Mouse (Mus musculus): ENCODE results near the gene Ankrd22.
"Not testable (repeated sequence)": the region's sequence is repeated elsewhere in the genome, so short reads cannot be mapped to it uniquely, and the experiment has no call there.

Ankrd22 gene

DNA sequence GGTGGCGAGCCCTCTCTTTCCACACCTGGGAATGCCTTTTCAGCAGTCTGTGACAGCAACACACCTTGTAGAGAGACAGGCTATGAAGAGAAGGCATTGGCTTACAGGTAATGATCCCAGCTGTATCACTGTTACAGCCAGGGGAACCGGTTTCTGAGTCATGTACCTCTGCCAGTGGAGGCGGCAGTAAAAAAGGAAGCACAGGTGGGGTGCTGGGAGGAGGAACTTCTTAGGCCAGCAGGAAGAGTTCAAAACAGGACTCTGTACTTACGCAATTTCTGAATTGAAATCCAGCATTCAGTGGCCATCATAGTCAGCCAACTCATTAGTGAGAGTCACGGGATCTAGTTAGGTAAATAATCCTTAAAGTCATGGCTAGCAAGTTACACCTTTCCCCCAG lies at the start of gene Ankrd22:
Gene Ankrd22, minus strand, starts transcription at position 163 of the 400 bp plus-strand sequence.
- in situ Hi-C loops (cut with MboI, MseI): no loop called here

- in situ Hi-C loops (cut with MboI, MseI): no loop called here
Measured at GRCm38 (mm10) chr19:34214136-34214535, 48.3 kb upstream of the Ankrd22 start.

DNA sequence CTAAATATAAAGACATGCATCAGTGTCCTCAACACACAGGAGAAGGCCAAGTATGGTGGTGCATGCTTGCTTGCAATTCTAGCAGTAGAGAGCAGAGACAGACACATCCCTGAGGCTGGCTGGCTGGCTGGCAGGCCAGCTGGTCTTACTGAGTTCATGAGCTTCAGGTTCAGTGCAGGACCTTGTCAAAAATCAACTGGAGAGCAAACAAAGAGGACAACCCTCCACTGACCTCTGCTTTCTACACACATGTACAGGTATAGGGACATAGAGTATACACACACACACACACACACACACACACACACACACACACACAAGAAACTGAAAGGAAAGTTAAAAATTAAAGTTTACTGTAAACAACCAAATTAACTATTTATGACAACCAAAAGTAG lies 47.4 kb upstream of the Ankrd22 start:
- in situ Hi-C loops (cut with MboI, MseI): no loop called here

GRCm38 (mm10) chr19:34212489-34213250 lies 46.8 kb upstream of the Ankrd22 start:
- in situ Hi-C loops (cut with MboI, MseI): no loop called here

DNA sequence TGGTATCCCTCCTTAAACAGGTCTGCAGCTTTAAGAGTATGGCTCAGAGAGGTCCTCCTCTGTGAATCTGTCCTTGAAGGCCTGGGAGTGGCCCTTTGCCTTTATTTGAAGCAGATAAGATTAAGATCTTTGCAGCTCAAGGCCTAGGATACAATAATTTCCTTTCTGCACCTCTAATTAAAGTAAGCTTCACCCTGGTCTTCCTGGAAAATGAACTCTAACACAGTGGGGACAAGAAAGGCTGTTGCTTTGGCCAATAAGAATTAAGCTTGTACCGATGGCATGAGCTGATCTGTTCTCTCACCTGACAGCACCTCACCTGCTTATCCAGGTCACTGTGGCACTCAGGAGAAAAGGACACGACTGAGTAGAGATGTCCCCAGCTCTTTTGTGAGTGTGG lies 45.0 kb upstream of the Ankrd22 start:
- in situ Hi-C loops (cut with MboI, MseI): no loop called here

DNA sequence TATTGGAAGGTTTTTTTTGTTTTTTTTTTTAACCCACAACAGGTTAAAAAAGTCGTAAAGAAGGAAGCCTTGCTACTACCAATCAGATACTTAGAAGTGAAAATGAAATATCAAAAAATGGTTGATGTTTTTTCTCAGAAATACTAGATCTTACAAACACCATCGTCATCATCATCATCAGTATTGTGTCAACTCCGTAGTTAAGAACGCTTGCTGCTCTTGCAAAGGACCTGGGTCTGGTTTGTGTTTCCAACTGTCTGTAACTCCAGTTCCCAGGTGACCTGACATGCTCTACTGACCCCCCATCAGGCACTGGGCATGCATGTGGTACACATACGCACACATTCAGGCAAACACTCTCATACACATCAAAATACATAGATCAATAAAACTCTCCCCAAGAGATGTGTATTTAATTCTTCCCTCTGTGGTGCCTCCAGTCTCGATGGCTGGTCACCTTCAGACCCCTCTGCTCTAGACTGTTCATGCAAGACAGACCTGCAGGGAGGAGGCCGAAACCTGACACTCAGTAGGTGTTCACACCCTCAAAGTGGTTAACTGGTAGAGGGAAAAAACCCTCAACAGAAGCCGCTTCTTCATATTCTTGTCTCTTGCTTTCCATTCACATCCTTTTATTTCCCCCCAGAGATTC lies 44.2 kb upstream of the Ankrd22 start:
- in situ Hi-C loops (cut with MboI, MseI): no loop called here

- in situ Hi-C loops (cut with MboI, MseI): no loop called here
Measured at GRCm38 (mm10) chr19:34209031-34209430, 43.2 kb upstream of the Ankrd22 start.

GRCm38 (mm10) chr19:34206760-34207440 lies 41.0 kb upstream of the Ankrd22 start:
- in situ Hi-C loops (cut with MboI, MseI): no loop called here

DNA sequence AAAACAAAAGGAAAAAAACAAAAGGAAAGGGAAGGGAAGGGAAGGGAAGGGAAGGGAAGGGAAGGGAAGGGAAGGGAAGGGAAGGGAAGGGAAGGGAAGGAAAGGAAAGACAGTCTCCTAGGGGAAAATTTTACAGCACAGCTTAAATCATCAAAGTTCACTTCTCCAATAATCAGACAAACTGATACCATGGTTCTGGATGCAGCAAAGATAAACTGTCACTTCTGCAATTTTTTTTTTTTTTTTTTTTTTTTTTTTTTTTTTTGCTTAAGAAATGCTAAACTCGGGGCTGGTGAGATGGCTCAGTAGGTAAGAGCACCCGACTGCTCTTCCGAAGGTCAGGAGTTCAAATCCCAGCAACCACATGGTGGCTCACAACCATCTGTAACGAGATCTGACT lies 40.3 kb upstream of the Ankrd22 start:
- in situ Hi-C loops (cut with MboI, MseI): not testable (repeated sequence)

DNA sequence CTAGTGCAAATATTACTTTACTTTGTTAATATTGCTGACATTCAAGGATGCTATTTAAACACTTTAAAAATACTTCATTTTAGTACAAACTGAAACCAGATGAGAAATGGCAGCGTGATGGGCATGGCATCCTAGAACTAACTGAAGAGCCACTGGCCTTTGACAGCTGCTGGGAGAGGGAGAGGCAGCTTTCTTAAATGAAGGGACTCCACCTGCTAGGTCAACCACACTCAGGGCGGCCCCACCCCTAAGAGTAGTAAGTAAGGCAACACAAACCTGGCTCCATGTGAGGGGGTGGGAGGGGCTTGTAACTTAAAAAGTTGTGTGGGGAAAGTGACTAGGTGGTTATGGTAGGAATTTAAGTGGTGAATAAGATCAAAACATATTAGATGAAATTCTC lies 36.8 kb upstream of the Ankrd22 start:
- in situ Hi-C loops (cut with MboI, MseI): no loop called here

DNA sequence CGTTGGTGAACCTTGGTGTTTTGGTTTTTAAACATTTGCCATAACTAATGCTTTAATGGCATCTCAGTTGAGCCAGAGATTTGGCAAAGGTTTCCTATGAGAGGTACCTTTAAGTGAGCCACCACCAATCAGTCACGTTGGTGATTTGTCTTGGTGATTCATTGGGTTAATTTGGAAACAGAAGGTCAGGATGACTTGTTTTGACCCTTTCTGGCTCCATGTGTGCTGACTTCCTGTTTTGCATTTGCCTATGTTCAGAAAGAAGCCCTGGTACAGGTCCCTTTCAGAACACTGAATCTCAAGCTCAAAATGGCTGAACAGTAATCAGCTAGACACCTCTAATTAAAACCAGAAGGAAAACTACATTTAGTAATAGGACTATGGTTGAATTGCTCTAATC lies 33.6 kb upstream of the Ankrd22 start:
- in situ Hi-C loops (cut with MboI, MseI): no loop called here

DNA sequence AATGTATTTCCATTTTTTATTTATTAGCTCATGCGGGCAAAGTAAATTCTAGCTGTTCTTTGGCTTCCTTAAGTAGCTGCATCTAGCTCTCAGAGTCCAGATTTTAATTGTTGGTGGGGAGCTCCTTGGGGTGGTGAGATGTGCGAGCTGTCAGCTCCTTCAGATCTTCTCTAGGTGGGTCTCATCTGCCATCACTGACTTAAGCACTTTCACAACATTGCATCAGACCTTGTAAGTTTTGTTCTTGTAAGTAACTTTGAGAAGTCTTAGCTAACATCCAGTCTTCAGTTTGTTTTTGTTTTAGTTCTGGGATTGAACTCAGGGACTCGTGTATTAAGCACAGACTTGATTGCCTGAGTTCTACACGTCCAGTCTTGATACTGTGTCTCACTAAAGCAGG lies 33.0 kb upstream of the Ankrd22 start:
- in situ Hi-C loops (cut with MboI, MseI): no loop called here

- in situ Hi-C loops (cut with MboI, MseI): no loop called here
Measured at GRCm38 (mm10) chr19:34198066-34198465, 32.2 kb upstream of the Ankrd22 start.

DNA sequence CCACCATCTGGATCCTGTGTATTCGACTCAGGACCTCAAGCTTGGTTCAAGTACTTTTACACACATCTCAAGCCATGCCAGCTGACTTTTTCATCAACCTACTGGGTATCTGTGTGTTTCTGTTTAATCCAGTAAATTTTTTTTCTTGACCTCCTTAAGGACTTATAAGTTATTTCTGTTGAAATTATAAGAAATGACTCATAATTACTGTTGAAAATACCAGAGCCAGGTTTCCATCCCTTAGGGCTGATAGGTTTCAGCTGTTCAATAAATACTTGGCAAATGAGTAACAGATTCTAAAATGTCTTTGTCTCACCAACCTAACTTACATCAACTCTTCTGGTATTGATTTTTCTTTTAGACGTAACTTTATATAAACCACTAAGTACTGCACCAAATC lies 29.2 kb upstream of the Ankrd22 start:
- in situ Hi-C loops (cut with MboI, MseI): no loop called here

DNA sequence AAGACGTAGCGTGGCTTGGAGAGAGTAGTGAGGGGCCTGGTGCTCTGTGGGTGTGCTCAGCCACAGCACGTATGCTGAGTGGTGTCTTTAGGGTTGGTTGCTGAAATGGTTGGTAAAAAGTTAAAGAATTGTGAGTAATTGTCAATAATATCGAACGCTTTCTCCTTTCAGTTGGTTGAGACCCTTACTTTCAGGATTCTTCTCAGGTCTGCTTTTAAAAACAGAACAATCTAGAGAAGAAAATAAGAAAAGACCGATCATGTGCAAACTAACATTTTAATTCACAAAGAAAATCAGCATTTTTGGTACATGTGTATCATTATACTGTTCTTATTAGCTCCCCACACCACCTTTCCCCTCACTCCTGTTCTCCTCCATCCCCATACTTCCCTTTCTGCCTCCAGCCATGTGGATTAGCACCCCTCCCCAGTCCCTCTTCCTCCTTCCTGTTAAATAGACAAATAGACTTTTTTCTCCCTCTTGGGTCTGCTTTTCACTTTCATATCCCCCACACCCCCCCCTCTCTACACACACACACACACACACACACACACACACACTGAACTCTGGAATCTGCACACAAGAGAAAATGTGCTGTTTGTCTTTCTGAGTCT lies 28.4 kb upstream of the Ankrd22 start:
- in situ Hi-C loops (cut with MboI, MseI): no loop called here

DNA sequence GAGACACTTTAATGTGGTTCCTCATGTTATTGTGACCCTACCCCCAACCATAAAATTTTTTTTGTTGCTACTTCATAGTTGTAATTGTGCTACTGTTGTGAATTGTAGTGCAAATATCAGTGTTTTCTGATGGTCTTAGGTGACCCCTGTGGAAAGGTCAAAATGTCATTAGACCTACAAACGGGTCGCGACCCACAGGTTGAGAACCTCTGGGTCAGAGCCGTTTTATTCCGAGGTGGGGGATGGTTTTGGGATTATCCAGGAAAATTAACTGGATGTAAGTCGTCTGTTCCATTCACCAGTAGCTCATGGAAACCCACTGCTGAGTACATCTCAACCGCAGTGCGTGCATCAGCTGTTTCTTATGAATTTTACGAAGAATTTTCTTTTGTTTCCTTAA lies 27.8 kb upstream of the Ankrd22 start:
- in situ Hi-C loops (cut with MboI, MseI): no loop called here

DNA sequence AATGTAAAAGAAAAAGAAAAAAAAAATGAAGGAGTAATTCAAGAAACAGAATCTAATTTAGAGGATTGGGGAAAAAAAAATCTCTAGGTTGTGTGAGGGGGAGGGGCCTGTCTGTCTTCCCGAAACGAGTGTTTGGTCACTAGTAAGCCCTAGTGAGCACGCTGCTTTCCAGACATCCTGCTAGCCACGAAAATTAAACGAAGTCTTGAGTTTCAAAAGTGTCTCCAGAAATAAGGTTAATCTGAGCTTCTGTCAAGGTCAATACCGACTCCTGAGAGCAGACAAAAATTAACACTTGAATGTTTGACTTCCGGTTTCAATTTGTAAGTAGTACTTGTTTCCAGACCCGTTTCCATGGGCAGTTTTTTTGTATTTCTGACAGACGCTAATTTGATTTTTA lies 27.3 kb upstream of the Ankrd22 start:
- in situ Hi-C loops (cut with MboI, MseI): no loop called here

DNA sequence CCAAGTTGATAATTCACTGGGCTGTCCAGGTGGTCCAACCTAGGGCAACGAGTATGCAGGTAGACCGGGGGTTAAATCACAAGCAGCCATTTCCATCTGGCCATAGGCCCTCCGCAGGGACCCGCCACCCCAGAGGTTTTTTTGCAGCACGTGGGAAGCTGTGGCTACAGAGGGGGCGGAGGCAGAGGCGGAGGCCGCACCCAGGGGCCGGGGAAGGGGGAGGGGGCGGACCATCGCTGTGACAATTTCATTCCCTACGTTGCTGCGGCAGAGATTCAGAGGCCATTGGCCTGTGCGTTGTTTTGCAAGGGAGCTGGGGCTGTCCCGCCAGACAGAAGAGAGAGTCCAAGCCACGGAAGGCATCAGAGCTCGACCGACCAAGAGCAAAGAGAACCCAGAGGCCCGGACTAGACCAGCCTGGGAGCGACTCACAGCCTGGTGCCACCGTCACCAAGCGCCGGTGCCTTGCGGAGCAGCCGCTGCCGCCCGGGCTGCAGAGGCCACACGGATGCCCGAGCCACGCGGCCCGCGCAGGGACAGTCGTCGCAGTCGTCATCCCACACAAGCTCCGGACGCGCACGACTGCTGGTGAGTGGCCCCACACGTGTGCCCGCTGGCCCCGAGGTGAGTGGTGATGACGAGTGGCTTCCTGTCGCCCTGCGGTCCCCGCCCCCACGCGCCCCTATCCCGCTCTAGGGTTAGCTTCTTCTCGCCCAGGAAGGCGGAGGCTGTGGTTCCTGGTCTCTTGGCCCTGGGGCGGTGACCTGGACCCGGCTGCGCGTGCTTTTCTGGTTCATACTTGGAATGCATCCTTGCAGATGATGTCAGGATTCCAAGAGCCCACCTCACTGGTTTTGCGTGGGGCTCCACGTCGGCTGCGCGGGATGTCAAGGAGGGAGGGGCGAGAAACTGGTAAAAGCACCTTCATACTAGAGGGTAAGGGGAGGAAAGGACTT lies 26.4 kb upstream of the Ankrd22 start, which contains the start of gene Stambpl1:
Gene Stambpl1, plus strand, starts transcription at position 222 of the 956 bp plus-strand sequence.
- in situ Hi-C loops (cut with MboI, MseI): no loop called here

DNA sequence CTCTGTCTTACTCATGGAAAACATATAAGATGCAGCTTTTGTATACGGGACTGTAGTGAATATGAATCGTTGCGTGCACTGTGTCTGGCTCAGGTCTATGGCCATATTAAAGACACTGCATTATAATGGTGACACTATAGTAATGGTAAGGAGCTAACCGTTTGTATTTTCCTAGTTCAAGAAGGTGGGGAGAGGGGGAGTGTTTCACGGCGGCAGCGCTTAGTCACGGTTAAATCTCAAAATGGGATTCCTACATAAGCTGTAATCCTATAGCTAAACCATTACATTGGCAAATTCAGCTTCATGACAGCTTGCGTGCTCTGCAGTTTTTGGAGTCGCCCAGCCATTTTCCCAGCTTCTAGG lies 25.8 kb upstream of the Ankrd22 start:
- in situ Hi-C loops (cut with MboI, MseI): no loop called here

GRCm38 (mm10) chr19:34186845-34187244 lies 21.0 kb upstream of the Ankrd22 start:
- in situ Hi-C loops (cut with MboI, MseI): no loop called here

DNA sequence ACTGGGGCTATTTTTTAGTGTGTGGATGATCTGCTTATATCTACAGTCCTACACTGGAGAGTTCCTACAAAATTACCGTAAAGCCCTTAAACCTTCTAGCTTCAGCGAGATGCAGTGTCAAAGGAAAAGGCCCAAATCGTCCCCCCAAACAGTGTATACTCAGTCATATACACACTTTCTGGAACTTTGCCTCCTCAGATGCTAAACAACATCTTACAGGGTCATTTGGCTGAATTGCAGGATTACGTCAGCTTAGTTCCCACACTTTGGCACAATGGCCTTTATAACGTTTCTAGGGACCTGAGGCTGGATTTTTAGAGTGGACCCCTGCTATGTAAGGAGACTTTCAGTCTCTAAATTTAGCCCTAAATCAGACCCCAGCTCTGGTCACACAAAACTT lies 16.6 kb upstream of the Ankrd22 start:
- in situ Hi-C loops (cut with MboI, MseI): no loop called here
